ENCODE assay signal across 14 mouse cellular contexts in the genomic region with DNA sequence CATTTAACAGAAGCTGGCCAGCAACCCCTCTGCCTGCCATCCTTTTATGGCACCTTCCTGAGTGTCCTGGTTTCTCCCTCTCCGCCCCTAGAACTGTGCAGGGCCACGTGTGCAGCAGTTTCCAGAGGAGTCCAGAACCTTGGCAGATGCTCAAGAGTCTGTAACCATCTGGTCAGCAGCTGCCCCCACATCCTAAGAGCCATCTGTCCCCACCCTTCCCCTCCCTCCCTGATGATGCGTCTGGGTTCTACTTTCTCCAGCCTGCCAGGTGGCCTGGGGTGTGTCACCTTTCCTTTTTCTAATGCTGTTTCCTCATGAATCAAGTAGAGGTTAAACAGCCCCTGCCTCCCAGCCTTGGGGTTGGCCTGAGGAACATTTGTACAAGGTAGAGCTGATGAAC. TPM values are rescaled to one million over a fixed set of nuclear protein-coding genes. Genes with fewer than 3 reads are reported as not detected.
DNase-seq lines count a peak whose midpoint lies in the region; ATAC-seq and TF ChIP-seq lines count a peak whose summit lies in the region.
"Had no signal": no experiment of that assay in that cellular context is flagged by ENCODE, and none has a peak within 500 bp of the region (broad histone marks: within the 10 kb centered on the region; RNA-seq: fewer than 3 reads in every experiment).

No protein-coding gene starts in this region.

- no peak overlapping the region for H3K4me2 ChIP-seq in heart, postnatal 0 days (ENCODE audit: low read depth, low read length)
- H3K4me2 ChIP-seq: liver, embryonic 15.5 days; stomach, embryonic 15.5 days had no signal

- H3K9me3 ChIP-seq in heart, postnatal 0 days (replicated peaks; ENCODE audit: control insufficient read depth, low read length) = no peaks in the 10 kb centered on the region
- H3K9me3 ChIP-seq in heart, embryonic 10.5 days = no peaks in the 10 kb centered on the region
- H3K9me3 ChIP-seq: liver, embryonic 15.5 days; stomach, embryonic 15.5 days had no signal

- no peak for DNase-seq in heart, postnatal 0 days (ENCODE audit: low spot score)
- DNase-seq in heart, embryonic 10.5 days (ENCODE audit: low spot score) = no peak
- peak; percentile 37 for DNase-seq in testis, postnatal 10 days (ENCODE audit: low spot score)
- no peak for DNase-seq in testis, postnatal 14 days (ENCODE audit: low spot score)
- DNase-seq in induced T-regulatory cell, adult 2 months (ENCODE audit: low read depth) = peak; percentile 43
- no peak for DNase-seq in gastrocnemius, postnatal 14 days
- no peak for DNase-seq in gastrocnemius, postnatal 36 days
- DNase-seq in layer of hippocampus, postnatal 10 days (ENCODE audit: low spot score in 2 of 2) = no peak
- DNase-seq: adrenal gland, postnatal 25 days; cerebellum, adult 11 months; kidney, adult 18-20 months; kidney, postnatal 4 days had no signal

- no peak for ATAC-seq in heart, postnatal 0 days (ENCODE audit: insufficient read depth, low read depth)

- H3K36me3 ChIP-seq in heart, postnatal 0 days (replicated peaks; ENCODE audit: control insufficient read depth, insufficient read depth, low read length) = no peaks in the 10 kb centered on the region
- H3K36me3 ChIP-seq in heart, embryonic 10.5 days = peaks cover 11% of the 10 kb centered on the region; the same call in 1 of the 2 replicates
- H3K36me3 ChIP-seq: liver, embryonic 15.5 days; stomach, embryonic 15.5 days had no signal

- no peak overlapping the region for H3K9ac ChIP-seq in heart, postnatal 0 days (replicated peaks; ENCODE audit: low read depth, low read length)
- H3K9ac ChIP-seq: liver, embryonic 15.5 days; stomach, embryonic 15.5 days had no signal

- no peaks in the 10 kb centered on the region for H3K27me3 ChIP-seq in heart, postnatal 0 days (ENCODE audit: control insufficient read depth, insufficient read depth, low read length)
- H3K27me3 ChIP-seq in heart, embryonic 10.5 days (ENCODE audit: insufficient read depth, poor library complexity, severe bottlenecking) = no peaks in the 10 kb centered on the region
- H3K27me3 ChIP-seq: stomach, embryonic 15.5 days had no signal

- TF ChIP-seq EP300 in heart, postnatal 0 days (IDR thresholded peaks at IDR 0.05; ENCODE audit: low read depth) = no peak

- H3K4me1 ChIP-seq in heart, postnatal 0 days (ENCODE audit: control insufficient read depth, insufficient read depth) = 0 out of 2 replicates have a peak, but pooled peaks cover 2% of the 10 kb centered on the region
- peaks cover 45% of the 10 kb centered on the region for H3K4me1 ChIP-seq in heart, embryonic 10.5 days

- H3K4me3 ChIP-seq in heart, postnatal 0 days (ENCODE audit: low read depth, low read length) = no peak overlapping the region
- H3K4me3 ChIP-seq in heart, embryonic 10.5 days = no peak overlapping the region
- H3K4me3 ChIP-seq: liver, embryonic 15.5 days; stomach, embryonic 15.5 days had no signal

- peak overlapping the region; percentile 33; the same call in 1 of the 2 replicates for H3K27ac ChIP-seq in heart, postnatal 0 days (ENCODE audit: low read depth)
- no peak overlapping the region for H3K27ac ChIP-seq in heart, embryonic 10.5 days
- H3K27ac ChIP-seq: liver, embryonic 15.5 days; stomach, embryonic 15.5 days had no signal

- intact Hi-C loops in gastrocnemius, postnatal 14 days (cut with DNase I; ENCODE audit: low total_unique reads) = no loop called here
- intact Hi-C loops in gastrocnemius, postnatal 36 days (cut with DNase I) = no loop called here

- TF ChIP-seq CTCF in heart, postnatal 0 days (IDR thresholded peaks at IDR 0.05; ENCODE audit: low read depth) = no peak

- WGBS in heart, postnatal 0 days = 34% methylated on average over 3 of the region's 3 CpGs
- WGBS in heart, embryonic 10.5 days = 60% methylated on average over 3 of the region's 3 CpGs

RNA-seq across cellular contexts. Expression of gene Sh3bgrl3, which starts 6.3 kb away (rescaled TPM):
- total RNA-seq in heart, postnatal 0 days (2014; rRNA removed; ENCODE audit: low replicate concordance) = 49.7 and 67.6 TPM in 2 replicates
- polyA plus RNA-seq in heart, postnatal 0 days (2015; fragmentation: Nextera tagmentation; extraction: Ambion mirVana) = 140 and 150 TPM in 2 replicates
- 188 and 243 TPM in 2 replicates for polyA plus RNA-seq in heart, embryonic 10.5 days (2016; fragmentation: Nextera tagmentation; extraction: Ambion mirVana)
- total RNA-seq in gastrocnemius, postnatal 14 days (2021) = 10 to 100 TPM; 30.4 to 37.5 TPM
- total RNA-seq in gastrocnemius, postnatal 36 days (2021) = 10 to 100 TPM; 17.1 to 19.7 TPM
- 100 to 1,000 TPM; 292 to 301 TPM for total RNA-seq in layer of hippocampus, postnatal 10 days (2021)

RNA-seq across cellular contexts. Expression of gene Ubxn11, which starts 19.9 kb away (rescaled TPM):
- total RNA-seq in heart, postnatal 0 days (2014; rRNA removed; ENCODE audit: low replicate concordance) = not detected in 2 replicates
- polyA plus RNA-seq in heart, postnatal 0 days (2015; fragmentation: Nextera tagmentation; extraction: Ambion mirVana) = 0.97 and 1.2 TPM in 2 replicates
- polyA plus RNA-seq in heart, embryonic 10.5 days (2016; fragmentation: Nextera tagmentation; extraction: Ambion mirVana) = 2.6 and 2.9 TPM in 2 replicates
- total RNA-seq in gastrocnemius, postnatal 14 days (2021) = 1 to 10 TPM in 1 of 2 experiments, under 1 TPM in 1; 0.70 to 1.2 TPM
- 1 to 10 TPM; 1.4 to 2.1 TPM for total RNA-seq in gastrocnemius, postnatal 36 days (2021)
- total RNA-seq in layer of hippocampus, postnatal 10 days (2021) = 10 to 100 TPM; 19.5 to 23.2 TPM

RNA-seq across cellular contexts. Expression of gene Cd52, which starts 27.4 kb away (rescaled TPM):
- 10.5 TPM in 1 of 2 replicates, not detected in the other for total RNA-seq in heart, postnatal 0 days (2014; rRNA removed; ENCODE audit: low replicate concordance)
- polyA plus RNA-seq in heart, postnatal 0 days (2015; fragmentation: Nextera tagmentation; extraction: Ambion mirVana) = 9.3 and 10.5 TPM in 2 replicates
- polyA plus RNA-seq in heart, embryonic 10.5 days (2016; fragmentation: Nextera tagmentation; extraction: Ambion mirVana) = 1.7 and 4.2 TPM in 2 replicates
- 1 to 10 TPM in 1 of 2 experiments, under 1 TPM in 1; 0.51 to 1.7 TPM for total RNA-seq in gastrocnemius, postnatal 14 days (2021)
- total RNA-seq in gastrocnemius, postnatal 36 days (2021) = 1 to 10 TPM; 1.1 to 1.9 TPM
- 1 to 10 TPM; 1.2 to 2.4 TPM for total RNA-seq in layer of hippocampus, postnatal 10 days (2021)

Comparison
In these comparisons a context has a peak if more than half of its experiments do, and no peak if none do; other contexts are left out.
1. DNase-seq: peak in testis, postnatal 10 days (single experiment) and induced T-regulatory cell, adult 2 months (single experiment); none in heart, postnatal 0 days (single experiment), heart, embryonic 10.5 days (single experiment), testis, postnatal 14 days (single experiment), gastrocnemius, postnatal 14 days (single experiment), gastrocnemius, postnatal 36 days (0 of 2) and layer of hippocampus, postnatal 10 days (0 of 2).
2. RNA of gene Ubxn11, which starts 19.9 kb away (total RNA-seq): 19.5 to 23.2 TPM in layer of hippocampus, postnatal 10 days; 1.4 to 2.1 TPM in gastrocnemius, postnatal 36 days, 0.70 to 1.2 TPM in gastrocnemius, postnatal 14 days and not detected in heart, postnatal 0 days; every median in the first group is over 4 times any median in the second.